Mouse (Mus musculus) cortical plate, adult 2 months (tissue): ENCODE data around the gene Cyp1a2.

Experiments
- CTCF ChIP-seq: fragments of 200-500 bp; IDR thresholded peaks from 2 replicates; pipeline ENCODE4 v1.5.1; 2011; ENCODE audit warnings: mild to moderate bottlenecking, control low read depth, low read length; ENCODE audit not compliant: insufficient read depth; ENCODE audit errors: extremely low read depth
- POLR2A ChIP-seq: fragments of 200-500 bp; IDR thresholded peaks from 2 replicates; pipeline ENCODE4 v1.6.1; 2011; ENCODE audit warnings: mild to moderate bottlenecking, low read length, control low read depth; ENCODE audit not compliant: insufficient read depth; ENCODE audit errors: extremely low read depth

- TF ChIP-seq CTCF (no peak), POLR2A (no peak)
These were observed 43.7 kb downstream of the Cyp1a2 start for GRCm38 (mm10) chr9:57639661-57640328.
